Mouse (Mus musculus): ENCODE measurements around the gene Pnck. TPM values are rescaled to one million over a fixed set of nuclear protein-coding genes. Genes with fewer than 3 reads are reported as not detected.

The Pnck gene
- total RNA-seq, 1 experiment: 2.0 TPM

- Histone ChIP-seq H3K4me1 (ENCODE audit: control insufficient read depth in 2 of 2, insufficient read depth in 2 of 2, low read length in 2 of 2, poor library complexity in 1 of 2) (peaks cover 2 to 18% of the 10 kb centered on the region in 2 experiments; a peak in 2 of 4 replicates), H3K9me3 (ENCODE audit: control insufficient read depth, insufficient read depth, low read depth, low read length) (no peaks in the 10 kb centered on the region), H3K4me3 (ENCODE audit: insufficient read depth in 1 of 2, low read depth in 1 of 2, low read length in 2 of 2, poor library complexity in 1 of 2, severe bottlenecking in 1 of 2) (no peak overlapping the region), H3K9ac (ENCODE audit: insufficient read depth, low read depth, low read length, poor library complexity, severe bottlenecking) (no peak overlapping the region), H3K27ac (ENCODE audit: insufficient read depth, low read depth, low read length, poor library complexity, severe bottlenecking) (peak overlapping the region; percentile 43; the same call in 1 of the 2 replicates), H3K36me3 (ENCODE audit: control insufficient read depth, insufficient read depth, low read length, poor library complexity, severe bottlenecking) (peaks cover 45% of the 10 kb centered on the region)
- in situ Hi-C loops (cut with MboI; ENCODE audit: low sequenced_read_pairs in 2 of 2, unreplicated experiment in 2 of 2): no loop called here
- TF ChIP-seq HCFC1 (IDR thresholded peaks at IDR 0.05; ENCODE audit: borderline replicate concordance, insufficient read depth, low read length) (no peak), MAFK (IDR thresholded peaks at IDR 0.05; ENCODE audit: insufficient read depth, low read depth, low read length) (no peak), CHD2 (IDR thresholded peaks at IDR 0.05; ENCODE audit: low read depth, low read length) (no peak)
- DNase-seq (ENCODE audit: low read depth, low spot score): no peak
These were observed 25.1 kb upstream of the Pnck start for GRCm38 (mm10) chrX:73684978-73685377.

GRCm38 (mm10) chrX:73684156-73684555 is 24.2 kb upstream of the Pnck start:
- TF ChIP-seq HCFC1 (IDR thresholded peaks at IDR 0.05; ENCODE audit: borderline replicate concordance, insufficient read depth, low read length) (no peak), ZNF384 (IDR thresholded peaks at IDR 0.05; ENCODE audit: low read depth, low read length) (no peak), CHD2 (IDR thresholded peaks at IDR 0.05; ENCODE audit: low read depth, low read length) (no peak), MAFK (IDR thresholded peaks at IDR 0.05; ENCODE audit: insufficient read depth, low read depth, low read length) (no peak), ZC3H11A (IDR thresholded peaks at IDR 0.05; ENCODE audit: borderline replicate concordance, low read depth, low read length) (no peak)
- in situ Hi-C loops (cut with MboI; ENCODE audit: low sequenced_read_pairs in 2 of 2, unreplicated experiment in 2 of 2): no loop called here
- H3K36me3 ChIP-seq (ENCODE audit: control insufficient read depth, insufficient read depth, low read length, poor library complexity, severe bottlenecking): peaks cover 46% of the 10 kb centered on the region

GRCm38 (mm10) chrX:73676668-73677067 is 16.8 kb upstream of the Pnck start:
- in situ Hi-C loops (cut with MboI; ENCODE audit: low sequenced_read_pairs in 2 of 2, unreplicated experiment in 2 of 2): no loop called here
- no peak for DNase-seq (ENCODE audit: low read depth, low spot score)
- Histone ChIP-seq H3K27ac (ENCODE audit: insufficient read depth, low read depth, low read length, poor library complexity, severe bottlenecking) (no peak overlapping the region), H3K9ac (ENCODE audit: insufficient read depth, low read depth, low read length, poor library complexity, severe bottlenecking) (no peak overlapping the region), H3K9me3 (ENCODE audit: control insufficient read depth, insufficient read depth, low read depth, low read length) (no peaks in the 10 kb centered on the region), H3K4me1 (ENCODE audit: control insufficient read depth in 2 of 2, insufficient read depth in 2 of 2, low read length in 2 of 2, poor library complexity in 1 of 2) (peaks cover 0 to 8% of the 10 kb centered on the region in 2 experiments; a peak in 1 of 4 replicates), H3K36me3 (ENCODE audit: control insufficient read depth, insufficient read depth, low read length, poor library complexity, severe bottlenecking) (peaks cover 41% of the 10 kb centered on the region), H3K4me3 (ENCODE audit: insufficient read depth in 1 of 2, low read depth in 1 of 2, low read length in 2 of 2, poor library complexity in 1 of 2, severe bottlenecking in 1 of 2) (no peak overlapping the region)
- TF ChIP-seq CHD2 (IDR thresholded peaks at IDR 0.05; ENCODE audit: low read depth, low read length): no peak
- TF ChIP-seq ZNF384 (IDR thresholded peaks at IDR 0.05; ENCODE audit: low read depth, low read length): no peak
- no peak for TF ChIP-seq HCFC1 (IDR thresholded peaks at IDR 0.05; ENCODE audit: borderline replicate concordance, insufficient read depth, low read length)
- no peak for TF ChIP-seq ZC3H11A (IDR thresholded peaks at IDR 0.05; ENCODE audit: borderline replicate concordance, low read depth, low read length)
- no peak for TF ChIP-seq MAFK (IDR thresholded peaks at IDR 0.05; ENCODE audit: insufficient read depth, low read depth, low read length)

More at GRCm38 (mm10) chrX:73684156-73684555, 24.2 kb upstream of the Pnck start:
- Histone ChIP-seq H3K9me3 (ENCODE audit: control insufficient read depth, insufficient read depth, low read depth, low read length) (no peaks in the 10 kb centered on the region), H3K9ac (ENCODE audit: insufficient read depth, low read depth, low read length, poor library complexity, severe bottlenecking) (no peak overlapping the region), H3K27ac (ENCODE audit: insufficient read depth, low read depth, low read length, poor library complexity, severe bottlenecking) (0 out of 2 replicates have a peak overlapping the region, but pooled peaks have one; percentile 22), H3K4me1 (ENCODE audit: control insufficient read depth in 2 of 2, insufficient read depth in 2 of 2, low read length in 2 of 2, poor library complexity in 1 of 2) (peaks cover 2 to 18% of the 10 kb centered on the region in 2 experiments; a peak in 2 of 4 replicates), H3K4me3 (ENCODE audit: insufficient read depth in 1 of 2, low read depth in 1 of 2, low read length in 2 of 2, poor library complexity in 1 of 2, severe bottlenecking in 1 of 2) (no peak overlapping the region)
- no peak for DNase-seq (ENCODE audit: low read depth, low spot score)

- no peak overlapping the region for H3K4me3 ChIP-seq (ENCODE audit: insufficient read depth in 1 of 2, low read depth in 1 of 2, low read length in 2 of 2, poor library complexity in 1 of 2, severe bottlenecking in 1 of 2)
- TF ChIP-seq ZC3H11A (IDR thresholded peaks at IDR 0.05; ENCODE audit: borderline replicate concordance, low read depth, low read length): no peak
- TF ChIP-seq HCFC1 (IDR thresholded peaks at IDR 0.05; ENCODE audit: borderline replicate concordance, insufficient read depth, low read length): no peak
- TF ChIP-seq ZNF384 (IDR thresholded peaks at IDR 0.05; ENCODE audit: low read depth, low read length): no peak
- no peak for TF ChIP-seq CHD2 (IDR thresholded peaks at IDR 0.05; ENCODE audit: low read depth, low read length)
- no peak for TF ChIP-seq MAFK (IDR thresholded peaks at IDR 0.05; ENCODE audit: insufficient read depth, low read depth, low read length)
- DNase-seq (ENCODE audit: low read depth, low spot score): no peak
- in situ Hi-C loops (cut with MboI; ENCODE audit: low sequenced_read_pairs in 2 of 2, unreplicated experiment in 2 of 2): no loop called here
- H3K4me1 ChIP-seq (ENCODE audit: control insufficient read depth in 2 of 2, insufficient read depth in 2 of 2, low read length in 2 of 2, poor library complexity in 1 of 2): peaks cover 0 to 3% of the 10 kb centered on the region in 2 experiments; a peak in 1 of 4 replicates
- H3K27ac ChIP-seq (ENCODE audit: insufficient read depth, low read depth, low read length, poor library complexity, severe bottlenecking): no peak overlapping the region
- peaks cover 34% of the 10 kb centered on the region for H3K36me3 ChIP-seq (ENCODE audit: control insufficient read depth, insufficient read depth, low read length, poor library complexity, severe bottlenecking)
- no peaks in the 10 kb centered on the region for H3K9me3 ChIP-seq (ENCODE audit: control insufficient read depth, insufficient read depth, low read depth, low read length)
- H3K9ac ChIP-seq (ENCODE audit: insufficient read depth, low read depth, low read length, poor library complexity, severe bottlenecking): no peak overlapping the region
These were observed 15.3 kb upstream of the Pnck start for GRCm38 (mm10) chrX:73675231-73675630.

All from ES-E14 (cell line).